Mouse (Mus musculus): ENCODE results near the gene Tmem114. TPM values are rescaled to one million over a fixed set of nuclear protein-coding genes. Genes with fewer than 3 reads are reported as not detected.

Gene Tmem114
- total and polyA plus RNA-seq, 3 experiments = not detected

DNA sequence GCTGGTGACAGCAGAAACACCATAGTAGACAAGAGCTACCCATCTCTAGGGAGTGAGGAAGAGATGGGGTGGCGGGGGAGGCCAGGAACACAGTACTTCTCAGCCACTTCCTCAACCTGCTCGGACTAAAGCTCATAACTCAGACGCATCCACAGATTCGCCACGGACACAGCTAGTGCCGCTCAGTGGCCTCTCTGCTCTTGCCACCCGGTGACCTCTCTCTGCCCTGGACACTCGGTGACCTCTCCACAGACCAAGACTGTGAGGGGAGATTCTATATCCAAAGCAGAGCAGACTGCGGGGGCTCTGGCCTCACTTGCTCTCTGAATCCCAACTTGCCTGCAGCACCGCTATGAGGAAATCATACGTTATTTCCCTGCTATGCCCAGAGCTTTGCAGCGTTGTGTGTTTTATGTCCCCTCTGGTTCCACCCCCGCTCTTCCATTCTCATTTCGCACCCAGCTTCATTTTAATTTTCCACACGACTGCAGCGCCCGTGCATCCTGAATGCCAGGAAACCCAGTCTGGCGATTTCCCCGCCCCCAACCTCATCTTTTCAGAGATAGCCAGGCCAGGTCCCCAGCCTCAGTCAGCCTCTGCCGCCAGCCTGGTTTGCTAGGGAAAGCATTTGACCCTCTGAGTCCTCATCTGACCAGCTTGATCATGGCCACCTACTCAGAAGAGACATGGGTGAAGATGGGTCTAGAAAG, 7.8 kb downstream of the Tmem114 start:
- H3K4me1 ChIP-seq (ENCODE audit: insufficient read depth, low read depth, low read length) = no peaks in the 10 kb centered on the region
- H3K27me3 ChIP-seq (ENCODE audit: insufficient read depth, low read length) = peaks cover 18% of the 10 kb centered on the region
- no peaks in the 10 kb centered on the region for H3K36me3 ChIP-seq (replicated peaks)
- DNase-seq (ENCODE audit: low spot score) = no peak
- ATAC-seq (ENCODE audit: extremely low read depth, insufficient number of reproducible peaks, low FRiP score, poor library complexity, severe bottlenecking) = no peak
- TF ChIP-seq CTCF (IDR thresholded peaks at IDR 0.05; ENCODE audit: low read depth, low read length) (no peak), TAL1 (conservative IDR thresholded peaks at IDR 0.05; ENCODE audit: low read depth, low read length) (no peak), POLR2AphosphoS5 (IDR thresholded peaks at IDR 0.05; ENCODE audit: insufficient replicate concordance, low read depth, low read length) (no peak), GATA1 (IDR thresholded peaks at IDR 0.05; ENCODE audit: borderline replicate concordance, low read length) (no peak), GATA2 (IDR thresholded peaks at IDR 0.05; ENCODE audit: borderline replicate concordance, low read depth, low read length) (no peak)
- H3K4me3 ChIP-seq (ENCODE audit: low read depth, low read length) = no peak overlapping the region
- no peaks in the 10 kb centered on the region for H3K9me3 ChIP-seq (replicated peaks)

DNA sequence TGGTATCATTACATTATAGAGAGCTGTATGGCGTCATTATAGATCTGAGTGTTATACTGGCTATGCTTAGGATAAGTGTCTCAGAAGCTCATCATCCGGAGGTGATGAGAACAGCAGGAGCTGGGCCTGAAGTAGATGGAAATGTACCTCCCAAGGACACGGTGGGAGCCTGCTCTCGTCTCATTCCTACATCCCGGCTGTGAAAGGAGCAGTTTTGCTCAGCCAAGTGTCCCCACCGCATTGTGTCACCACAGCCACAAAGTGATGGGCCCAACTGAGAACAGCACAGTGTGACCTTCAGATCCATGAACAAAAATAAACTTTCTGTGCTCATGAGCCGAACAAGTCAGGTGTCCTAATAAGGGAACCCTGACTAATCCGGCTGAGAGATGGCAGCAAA, 8.9 kb downstream of the Tmem114 start:
- H3K9me3 ChIP-seq (replicated peaks) = no peaks in the 10 kb centered on the region
- DNase-seq (ENCODE audit: low spot score) = no peak
- H3K36me3 ChIP-seq (replicated peaks) = no peaks in the 10 kb centered on the region
- peaks cover 18% of the 10 kb centered on the region for H3K27me3 ChIP-seq (ENCODE audit: insufficient read depth, low read length)
- TF ChIP-seq TAL1 (conservative IDR thresholded peaks at IDR 0.05; ENCODE audit: low read depth, low read length) (no peak), POLR2AphosphoS5 (IDR thresholded peaks at IDR 0.05; ENCODE audit: insufficient replicate concordance, low read depth, low read length) (no peak), GATA2 (IDR thresholded peaks at IDR 0.05; ENCODE audit: borderline replicate concordance, low read depth, low read length) (no peak), CTCF (IDR thresholded peaks at IDR 0.05; ENCODE audit: low read depth, low read length) (no peak), GATA1 (IDR thresholded peaks at IDR 0.05; ENCODE audit: borderline replicate concordance, low read length) (no peak)
- no peak for ATAC-seq (ENCODE audit: extremely low read depth, insufficient number of reproducible peaks, low FRiP score, poor library complexity, severe bottlenecking)
- H3K4me1 ChIP-seq (ENCODE audit: insufficient read depth, low read depth, low read length) = no peaks in the 10 kb centered on the region
- no peak overlapping the region for H3K4me3 ChIP-seq (ENCODE audit: low read depth, low read length)

DNA sequence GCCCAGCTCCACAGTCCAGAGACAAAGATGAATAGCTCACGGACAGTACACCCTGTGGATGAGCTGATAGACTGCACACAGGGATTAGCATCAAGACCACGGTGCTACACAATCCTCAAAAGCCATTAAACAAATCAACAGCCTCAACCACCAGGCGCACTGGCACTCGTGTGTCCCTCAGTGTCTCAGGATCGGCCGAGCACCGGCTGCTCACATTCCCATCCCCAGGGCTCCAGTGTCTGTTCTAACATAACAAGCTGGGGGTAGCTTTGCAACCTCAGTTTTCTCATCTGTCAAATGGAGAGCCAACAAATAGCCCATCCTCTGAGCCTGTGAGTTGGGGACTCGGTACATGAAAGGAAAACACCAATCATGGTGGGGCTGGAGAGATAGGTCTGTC, 11.5 kb downstream of the Tmem114 start:
- no peak for TF ChIP-seq TAL1 (conservative IDR thresholded peaks at IDR 0.05; ENCODE audit: low read depth, low read length)
- TF ChIP-seq CTCF (IDR thresholded peaks at IDR 0.05; ENCODE audit: low read depth, low read length) = no peak
- no peak for TF ChIP-seq POLR2AphosphoS5 (IDR thresholded peaks at IDR 0.05; ENCODE audit: insufficient replicate concordance, low read depth, low read length)
- no peak for TF ChIP-seq GATA1 (IDR thresholded peaks at IDR 0.05; ENCODE audit: borderline replicate concordance, low read length)
- TF ChIP-seq GATA2 (IDR thresholded peaks at IDR 0.05; ENCODE audit: borderline replicate concordance, low read depth, low read length) = no peak
- Histone ChIP-seq H3K4me3 (ENCODE audit: low read depth, low read length) (no peak overlapping the region), H3K4me1 (ENCODE audit: insufficient read depth, low read depth, low read length) (no peaks in the 10 kb centered on the region), H3K9me3 (replicated peaks) (no peaks in the 10 kb centered on the region), H3K36me3 (replicated peaks) (no peaks in the 10 kb centered on the region), H3K27me3 (ENCODE audit: insufficient read depth, low read length) (peaks cover 24% of the 10 kb centered on the region)
- ATAC-seq (ENCODE audit: extremely low read depth, insufficient number of reproducible peaks, low FRiP score, poor library complexity, severe bottlenecking) (no peak), DNase-seq (ENCODE audit: low spot score) (no peak)

DNA sequence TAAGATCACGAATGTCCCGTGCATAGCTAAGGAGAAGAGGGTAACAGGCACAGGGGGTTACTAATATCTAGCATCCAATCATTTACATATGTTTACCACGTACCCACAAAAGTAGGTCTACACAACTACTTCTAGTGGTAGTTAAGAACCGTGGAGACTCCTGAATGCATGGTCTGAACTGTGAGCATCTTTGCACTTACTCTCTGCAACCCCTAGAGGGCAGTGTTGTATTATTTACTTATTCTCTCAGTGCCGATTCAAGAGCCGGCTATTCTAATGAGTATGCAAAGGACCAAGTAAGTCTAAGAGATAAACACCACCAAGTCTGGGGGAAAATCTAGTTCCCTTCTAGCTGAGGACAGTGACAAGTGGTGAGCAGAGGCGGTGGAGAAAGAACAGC, 12.7 kb downstream of the Tmem114 start:
- TF ChIP-seq GATA2 (IDR thresholded peaks at IDR 0.05; ENCODE audit: borderline replicate concordance, low read depth, low read length) (no peak), CTCF (IDR thresholded peaks at IDR 0.05; ENCODE audit: low read depth, low read length) (peak; percentile 78)
- DNase-seq (ENCODE audit: low spot score) (peak; percentile 40), ATAC-seq (ENCODE audit: extremely low read depth, insufficient number of reproducible peaks, low FRiP score, poor library complexity, severe bottlenecking) (peak; percentile 59)
- Histone ChIP-seq H3K9me3 (replicated peaks) (no peaks in the 10 kb centered on the region), H3K36me3 (replicated peaks) (no peaks in the 10 kb centered on the region), H3K27me3 (ENCODE audit: insufficient read depth, low read length) (peaks cover 25% of the 10 kb centered on the region), H3K4me3 (ENCODE audit: low read depth, low read length) (no peak overlapping the region), H3K4me1 (ENCODE audit: insufficient read depth, low read depth, low read length) (no peaks in the 10 kb centered on the region)

DNA sequence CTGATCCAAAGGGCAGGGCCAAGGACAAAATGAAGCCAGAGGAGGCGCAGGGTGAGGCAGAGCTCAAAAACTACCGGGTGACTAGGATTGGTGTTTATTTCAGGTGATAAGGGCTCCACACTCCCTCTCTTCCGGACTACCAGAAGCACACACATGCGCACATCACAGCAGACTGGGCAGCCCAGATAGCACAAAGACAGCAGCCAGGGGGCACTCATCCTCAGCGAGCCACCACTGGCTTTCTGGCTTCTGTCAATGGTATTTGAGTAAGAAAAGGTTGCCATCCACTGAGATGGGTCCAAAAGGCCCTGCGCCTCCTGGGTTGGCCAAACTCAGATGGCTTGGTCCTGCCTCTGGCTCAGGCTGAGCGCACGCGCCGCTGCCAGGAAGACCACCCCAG, 15.7 kb downstream of the Tmem114 start:
- no peak for TF ChIP-seq POLR2AphosphoS5 (IDR thresholded peaks at IDR 0.05; ENCODE audit: insufficient replicate concordance, low read depth, low read length)
- TF ChIP-seq GATA1 (IDR thresholded peaks at IDR 0.05; ENCODE audit: borderline replicate concordance, low read length) = no peak
- TF ChIP-seq CTCF (IDR thresholded peaks at IDR 0.05; ENCODE audit: low read depth, low read length) = no peak
- no peak for TF ChIP-seq GATA2 (IDR thresholded peaks at IDR 0.05; ENCODE audit: borderline replicate concordance, low read depth, low read length)
- TF ChIP-seq TAL1 (conservative IDR thresholded peaks at IDR 0.05; ENCODE audit: low read depth, low read length) = no peak
- DNase-seq (ENCODE audit: low spot score) (no peak), ATAC-seq (ENCODE audit: extremely low read depth, insufficient number of reproducible peaks, low FRiP score, poor library complexity, severe bottlenecking) (no peak)
- Histone ChIP-seq H3K9me3 (replicated peaks) (no peaks in the 10 kb centered on the region), H3K4me1 (ENCODE audit: insufficient read depth, low read depth, low read length) (no peaks in the 10 kb centered on the region), H3K36me3 (replicated peaks) (no peaks in the 10 kb centered on the region), H3K4me3 (ENCODE audit: low read depth, low read length) (no peak overlapping the region), H3K27me3 (ENCODE audit: insufficient read depth, low read length) (peaks cover 25% of the 10 kb centered on the region)

DNA sequence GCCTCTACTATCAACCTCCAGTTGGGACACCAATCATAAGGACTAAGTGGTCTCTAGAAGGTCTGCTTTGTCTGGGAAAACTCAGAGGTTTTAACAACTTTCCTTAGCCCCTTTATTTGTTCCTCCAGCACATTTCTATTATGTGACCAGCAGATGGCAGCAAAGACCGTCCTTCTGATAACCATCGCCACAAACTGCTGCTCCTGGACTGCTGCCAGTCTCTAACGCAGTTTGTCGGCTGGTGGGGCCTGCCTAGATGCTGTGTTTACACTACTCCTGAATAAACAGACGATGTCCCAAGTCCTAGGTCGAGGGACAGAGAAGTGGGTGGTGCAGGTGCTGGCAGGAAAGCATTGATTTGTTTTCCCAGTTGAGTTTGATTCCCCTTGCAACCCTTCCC, 18.2 kb downstream of the Tmem114 start:
- no peaks in the 10 kb centered on the region for H3K4me1 ChIP-seq (ENCODE audit: insufficient read depth, low read depth, low read length)
- no peak overlapping the region for H3K4me3 ChIP-seq (ENCODE audit: low read depth, low read length)
- H3K36me3 ChIP-seq (replicated peaks) = no peaks in the 10 kb centered on the region
- ATAC-seq (ENCODE audit: extremely low read depth, insufficient number of reproducible peaks, low FRiP score, poor library complexity, severe bottlenecking) (no peak), DNase-seq (ENCODE audit: low spot score) (peak; percentile 48)
- H3K27me3 ChIP-seq (ENCODE audit: insufficient read depth, low read length) = peaks cover 13% of the 10 kb centered on the region
- H3K9me3 ChIP-seq (replicated peaks) = no peaks in the 10 kb centered on the region
- TF ChIP-seq POLR2AphosphoS5 (IDR thresholded peaks at IDR 0.05; ENCODE audit: insufficient replicate concordance, low read depth, low read length) (no peak), GATA2 (IDR thresholded peaks at IDR 0.05; ENCODE audit: borderline replicate concordance, low read depth, low read length) (no peak), CTCF (IDR thresholded peaks at IDR 0.05; ENCODE audit: low read depth, low read length) (no peak; the same call in 1 of the 2 replicates), TAL1 (conservative IDR thresholded peaks at IDR 0.05; ENCODE audit: low read depth, low read length) (no peak)

Data from G1E (cell line).